8 mouse cellular contexts compared by ENCODE assay signal in genomic region chr6:128445761-128446535, GRCm38 (mm10). TPM values are rescaled to one million over a fixed set of nuclear protein-coding genes. Genes with fewer than 3 reads are reported as not detected.
A peak's percentile ranks its signal among the peaks of the same experiment; 100 is the strongest.
DNase-seq lines count a peak whose midpoint lies in the region; ATAC-seq and TF ChIP-seq lines count a peak whose summit lies in the region.

No protein-coding gene starts in this region.

- intact Hi-C loops in left cerebral cortex, postnatal 14 days (cut with DNase I) = loop anchor here (2.0 kb wide), 1 partner anchor 33 kb away; no protein-coding TSS in a partner anchor

- H3K4me3 ChIP-seq in bone marrow, adult 2 months (replicated peaks; ENCODE audit: control insufficient read depth, low read depth, low read length) = no peak overlapping the region
- H3K4me3 ChIP-seq in forebrain, embryonic 11.5 days (ENCODE audit: low read depth, low read length) = no peak overlapping the region
- H3K4me3 ChIP-seq in hindbrain, embryonic 10.5 days = peak overlapping the region; percentile 27; the same call in 1 of the 2 replicates
- no peak overlapping the region for H3K4me3 ChIP-seq in limb, embryonic 11.5 days (ENCODE audit: low read depth, low read length)
- peak overlapping the region; percentile 32; the same call in 1 of the 2 replicates for H3K4me3 ChIP-seq in midbrain, embryonic 10.5 days

- H3K4me1 ChIP-seq in bone marrow, adult 2 months (ENCODE audit: control insufficient read depth, insufficient read depth, low read length) = no peaks in the 10 kb centered on the region; the same call in 1 of the 2 replicates
- H3K4me1 ChIP-seq in forebrain, embryonic 11.5 days (replicated peaks; ENCODE audit: control insufficient read depth, insufficient read depth, low read length) = no peaks in the 10 kb centered on the region
- H3K4me1 ChIP-seq in hindbrain, embryonic 10.5 days (replicated peaks) = peaks cover 7% of the 10 kb centered on the region
- no peaks in the 10 kb centered on the region for H3K4me1 ChIP-seq in limb, embryonic 11.5 days (ENCODE audit: control insufficient read depth, insufficient read depth, low read length)
- peaks cover 10% of the 10 kb centered on the region for H3K4me1 ChIP-seq in midbrain, embryonic 10.5 days

- no peak for TF ChIP-seq POLR2A in bone marrow, adult 2 months (IDR thresholded peaks at IDR 0.05; ENCODE audit: borderline replicate concordance, control insufficient read depth, low read depth, low read length)

- ATAC-seq in forebrain, embryonic 11.5 days (replicated peaks; ENCODE audit: low FRiP score) = peak; percentile 84
- ATAC-seq in limb, embryonic 11.5 days (ENCODE audit: insufficient number of reproducible peaks, low FRiP score, low TSS enrichment, low read depth) = 0 out of 2 replicates have a peak, but pooled peaks have one; percentile 52

- H3K27ac ChIP-seq in bone marrow, adult 2 months (ENCODE audit: control insufficient read depth, insufficient read depth, low read depth, low read length, poor library complexity) = no peak overlapping the region
- no peak overlapping the region for H3K27ac ChIP-seq in forebrain, embryonic 11.5 days (ENCODE audit: low read depth, low read length)
- no peak overlapping the region for H3K27ac ChIP-seq in hindbrain, embryonic 10.5 days
- no peak overlapping the region for H3K27ac ChIP-seq in limb, embryonic 11.5 days (replicated peaks; ENCODE audit: low read depth, low read length)
- H3K27ac ChIP-seq in midbrain, embryonic 10.5 days (replicated peaks) = no peak overlapping the region

- H3K4me2 ChIP-seq in forebrain, embryonic 11.5 days (ENCODE audit: low read depth, low read length, severe bottlenecking) = peak overlapping the region; percentile 29; the same call in 1 of the 2 replicates
- H3K4me2 ChIP-seq in limb, embryonic 11.5 days (ENCODE audit: low read depth, severe bottlenecking) = no peak overlapping the region

- H3K9me3 ChIP-seq in forebrain, embryonic 11.5 days (ENCODE audit: control insufficient read depth, low read length) = no peaks in the 10 kb centered on the region
- H3K9me3 ChIP-seq in hindbrain, embryonic 10.5 days = no peaks in the 10 kb centered on the region
- no peaks in the 10 kb centered on the region for H3K9me3 ChIP-seq in limb, embryonic 11.5 days (ENCODE audit: control insufficient read depth, low read length)
- H3K9me3 ChIP-seq in midbrain, embryonic 10.5 days (replicated peaks) = no peaks in the 10 kb centered on the region

- peak; percentile 49 to 61 for DNase-seq in left cerebral cortex, postnatal 14 days (ENCODE audit: low spot score in 2 of 2)
- no peak for DNase-seq in left cerebral cortex, adult 11 months (ENCODE audit: low spot score)
- peak; percentile 62 for DNase-seq in forebrain, embryonic 11.5 days (ENCODE audit: low spot score)
- DNase-seq in hindbrain, embryonic 10.5 days (ENCODE audit: low spot score) = peak; percentile 47
- peak; percentile 47 for DNase-seq in limb, embryonic 11.5 days (ENCODE audit: low spot score)
- peak; percentile 50 for DNase-seq in midbrain, embryonic 10.5 days (ENCODE audit: low spot score)
- DNase-seq in thymus, postnatal 4 days = peak; percentile 41

- peak; percentile 60 for TF ChIP-seq CTCF in bone marrow, adult 2 months (IDR thresholded peaks at IDR 0.05; ENCODE audit: control insufficient read depth, insufficient read depth, low read length)

- 22% methylated on average over 14 of the region's 14 CpGs for WGBS in bone marrow, adult 2 months
- 9% methylated on average over 14 of the region's 14 CpGs for WGBS in forebrain, embryonic 11.5 days
- WGBS in hindbrain, embryonic 10.5 days = 12% methylated on average over 14 of the region's 14 CpGs
- WGBS in limb, embryonic 11.5 days = 14% methylated on average over 14 of the region's 14 CpGs
- WGBS in midbrain, embryonic 10.5 days = 12% methylated on average over 14 of the region's 14 CpGs

- no peak overlapping the region for H3K9ac ChIP-seq in forebrain, embryonic 11.5 days (ENCODE audit: low read length)
- no peak overlapping the region for H3K9ac ChIP-seq in limb, embryonic 11.5 days (ENCODE audit: low read length)

- no peaks in the 10 kb centered on the region for H3K27me3 ChIP-seq in forebrain, embryonic 11.5 days (ENCODE audit: control insufficient read depth, insufficient read depth, low read length)
- H3K27me3 ChIP-seq in hindbrain, embryonic 10.5 days (ENCODE audit: insufficient read depth, poor library complexity, severe bottlenecking) = no peaks in the 10 kb centered on the region
- no peaks in the 10 kb centered on the region for H3K27me3 ChIP-seq in limb, embryonic 11.5 days (ENCODE audit: control insufficient read depth, insufficient read depth, low read length)
- H3K27me3 ChIP-seq in midbrain, embryonic 10.5 days (ENCODE audit: low read depth, poor library complexity, severe bottlenecking) = peaks cover 5% of the 10 kb centered on the region; the same call in 1 of the 2 replicates

- no peaks in the 10 kb centered on the region for H3K36me3 ChIP-seq in forebrain, embryonic 11.5 days (ENCODE audit: control insufficient read depth, insufficient read depth, low read length)
- H3K36me3 ChIP-seq in hindbrain, embryonic 10.5 days = no peaks in the 10 kb centered on the region
- H3K36me3 ChIP-seq in limb, embryonic 11.5 days (ENCODE audit: control insufficient read depth, insufficient read depth, low read length) = no peaks in the 10 kb centered on the region
- H3K36me3 ChIP-seq in midbrain, embryonic 10.5 days = no peaks in the 10 kb centered on the region

RNA-seq across cellular contexts. Expression of gene Fkbp4, which starts 7.5 kb away (rescaled TPM):
- 100 to 1,000 TPM; 112 TPM for total RNA-seq in left cerebral cortex, postnatal 14 days (2021)
- polyA plus RNA-seq in bone marrow, adult 2 months (2011; ENCODE audit: insufficient read depth, insufficient read length, low replicate concordance, missing spikeins) = 51.6 and 77.3 TPM in 2 replicates
- polyA plus RNA-seq in forebrain, embryonic 11.5 days (2014; fragmentation: Nextera tagmentation; extraction: Ambion mirVana) = 601 and 640 TPM in 2 replicates
- 548 and 688 TPM in 2 replicates for polyA plus RNA-seq in hindbrain, embryonic 10.5 days (2016; fragmentation: Nextera tagmentation; extraction: Ambion mirVana)
- 671 and 692 TPM in 2 replicates for polyA plus RNA-seq in limb, embryonic 11.5 days (2014; fragmentation: Nextera tagmentation; extraction: Ambion mirVana)
- polyA plus RNA-seq in midbrain, embryonic 10.5 days (2016; fragmentation: Nextera tagmentation; extraction: Ambion mirVana) = 652 and 727 TPM in 2 replicates

RNA-seq across cellular contexts. Expression of gene Itfg2, which starts 21.2 kb away (rescaled TPM):
- 10 to 100 TPM; 17.5 to 24.4 TPM for total RNA-seq in left cerebral cortex, postnatal 14 days (2021)
- 11.4 and 38.0 TPM in 2 replicates for polyA plus RNA-seq in bone marrow, adult 2 months (2011; ENCODE audit: insufficient read depth, insufficient read length, low replicate concordance, missing spikeins)
- polyA plus RNA-seq in forebrain, embryonic 11.5 days (2014; fragmentation: Nextera tagmentation; extraction: Ambion mirVana) = 34.6 and 35.3 TPM in 2 replicates
- 39.0 and 41.3 TPM in 2 replicates for polyA plus RNA-seq in hindbrain, embryonic 10.5 days (2016; fragmentation: Nextera tagmentation; extraction: Ambion mirVana)
- polyA plus RNA-seq in limb, embryonic 11.5 days (2014; fragmentation: Nextera tagmentation; extraction: Ambion mirVana) = 35.0 and 35.3 TPM in 2 replicates
- 41.6 and 42.8 TPM in 2 replicates for polyA plus RNA-seq in midbrain, embryonic 10.5 days (2016; fragmentation: Nextera tagmentation; extraction: Ambion mirVana)

RNA-seq across cellular contexts. Expression of gene Nrip2, which starts 46.9 kb away (rescaled TPM):
- 1 to 10 TPM; 7.8 to 8.0 TPM for total RNA-seq in left cerebral cortex, postnatal 14 days (2021)
- 1.3 TPM in 1 of 2 replicates, not detected in the other for polyA plus RNA-seq in bone marrow, adult 2 months (2011; ENCODE audit: insufficient read depth, insufficient read length, low replicate concordance, missing spikeins)
- polyA plus RNA-seq in forebrain, embryonic 11.5 days (2014; fragmentation: Nextera tagmentation; extraction: Ambion mirVana) = 2.7 and 3.8 TPM in 2 replicates
- 2.5 and 3.3 TPM in 2 replicates for polyA plus RNA-seq in hindbrain, embryonic 10.5 days (2016; fragmentation: Nextera tagmentation; extraction: Ambion mirVana)
- polyA plus RNA-seq in limb, embryonic 11.5 days (2014; fragmentation: Nextera tagmentation; extraction: Ambion mirVana) = 2.1 TPM in 2 replicates
- 2.5 and 3.5 TPM in 2 replicates for polyA plus RNA-seq in midbrain, embryonic 10.5 days (2016; fragmentation: Nextera tagmentation; extraction: Ambion mirVana)

Comparison
In these comparisons a context has a peak if more than half of its experiments do, and no peak if none do; other contexts are left out.
1. H3K4me3 ChIP-seq: peak in hindbrain, embryonic 10.5 days (single experiment) and midbrain, embryonic 10.5 days (single experiment); none in bone marrow, adult 2 months (single experiment), forebrain, embryonic 11.5 days (single experiment) and limb, embryonic 11.5 days (single experiment).